Mouse (Mus musculus): ENCODE results near the gene Rab23. TPM values are rescaled to one million over a fixed set of nuclear protein-coding genes. Genes with fewer than 3 reads are reported as not detected.
"Not testable (repeated sequence)": the region's sequence is repeated elsewhere in the genome, so short reads cannot be mapped to it uniquely, and the experiment has no call there.

The Rab23 gene
- polyA plus RNA-seq, 2 experiments = 24.6 to 28.9 TPM

DNA sequence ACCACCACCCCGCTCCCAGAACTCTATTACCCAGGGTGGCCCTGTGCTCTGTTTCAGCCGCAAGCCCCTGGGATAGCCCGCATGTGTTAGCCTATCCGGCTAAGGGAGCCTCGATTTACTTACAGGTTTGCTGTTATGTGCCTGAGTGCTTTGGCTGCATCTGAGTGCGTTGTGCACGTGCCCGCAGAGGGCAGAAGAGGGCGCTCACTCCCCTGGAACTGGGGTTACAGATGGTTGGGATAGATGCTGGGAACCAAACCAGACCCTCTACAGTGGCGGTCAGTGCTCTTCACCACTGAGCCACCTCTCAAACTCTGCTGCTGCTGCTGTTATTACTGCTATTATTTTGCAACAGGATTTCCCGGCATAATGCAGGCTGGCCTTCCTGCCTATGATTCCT, 29.4 kb downstream of the Rab23 start:
- no peak for ATAC-seq (ENCODE audit: low FRiP score, low read depth)
- whole genome bisulfite sequencing = 95% methylated on average over 11 of the region's 11 CpGs
- Histone ChIP-seq H3K36me3 (ENCODE audit: control insufficient read depth, insufficient read depth, low read length) (peaks cover 32% of the 10 kb centered on the region), H3K27ac (replicated peaks; ENCODE audit: low read depth, low read length) (no peak overlapping the region), H3K4me3 (replicated peaks; ENCODE audit: low read length) (no peak overlapping the region), H3K4me1 (ENCODE audit: control insufficient read depth, insufficient read depth, low read length) (no peaks in the 10 kb centered on the region), H3K9ac (ENCODE audit: low read depth, low read length, severe bottlenecking) (no peak overlapping the region), H3K9me3 (ENCODE audit: control insufficient read depth, low read length) (no peaks in the 10 kb centered on the region), H3K4me2 (replicated peaks; ENCODE audit: low read depth, low read length, severe bottlenecking) (no peak overlapping the region), H3K27me3 (ENCODE audit: control insufficient read depth, insufficient read depth, low read length) (no peaks in the 10 kb centered on the region)
- no peak for DNase-seq (ENCODE audit: low spot score)
- no peak for TF ChIP-seq POLR2A (IDR thresholded peaks at IDR 0.05; ENCODE audit: borderline replicate concordance, extremely low read depth, insufficient read depth, insufficient read length)

DNA sequence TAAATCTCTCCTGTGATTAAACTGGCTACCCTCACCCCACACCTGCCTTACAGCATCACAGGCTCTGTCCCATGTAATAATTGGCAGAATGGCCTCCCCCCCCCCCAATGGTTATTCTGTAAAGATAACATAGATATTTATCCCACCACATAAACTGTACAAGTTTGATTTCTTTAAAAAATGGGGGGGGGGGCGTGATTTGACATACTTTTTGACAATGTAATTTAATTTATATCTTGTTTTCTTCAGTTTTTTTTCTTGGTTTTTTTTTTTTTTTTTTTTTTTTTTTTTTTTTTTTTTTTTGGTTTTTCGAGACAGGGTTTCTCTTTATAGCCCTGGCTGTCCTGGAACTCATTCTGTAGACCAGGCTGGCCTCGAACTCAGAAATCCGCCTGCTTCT, 30.0 kb downstream of the Rab23 start:
- not testable (repeated sequence) for H3K9ac ChIP-seq (ENCODE audit: low read depth, low read length, severe bottlenecking); ATAC-seq (ENCODE audit: low FRiP score, low read depth); H3K9me3 ChIP-seq (ENCODE audit: control insufficient read depth, low read length); H3K4me1 ChIP-seq (ENCODE audit: control insufficient read depth, insufficient read depth, low read length); H3K4me3 ChIP-seq (replicated peaks; ENCODE audit: low read length); H3K4me2 ChIP-seq (replicated peaks; ENCODE audit: low read depth, low read length, severe bottlenecking); H3K27me3 ChIP-seq (ENCODE audit: control insufficient read depth, insufficient read depth, low read length); DNase-seq (ENCODE audit: low spot score); H3K27ac ChIP-seq (replicated peaks; ENCODE audit: low read depth, low read length)
- 80% methylated on average over 4 of the region's 4 CpGs for WGBS
- peaks cover 28% of the 10 kb centered on the region for H3K36me3 ChIP-seq (ENCODE audit: control insufficient read depth, insufficient read depth, low read length)

DNA sequence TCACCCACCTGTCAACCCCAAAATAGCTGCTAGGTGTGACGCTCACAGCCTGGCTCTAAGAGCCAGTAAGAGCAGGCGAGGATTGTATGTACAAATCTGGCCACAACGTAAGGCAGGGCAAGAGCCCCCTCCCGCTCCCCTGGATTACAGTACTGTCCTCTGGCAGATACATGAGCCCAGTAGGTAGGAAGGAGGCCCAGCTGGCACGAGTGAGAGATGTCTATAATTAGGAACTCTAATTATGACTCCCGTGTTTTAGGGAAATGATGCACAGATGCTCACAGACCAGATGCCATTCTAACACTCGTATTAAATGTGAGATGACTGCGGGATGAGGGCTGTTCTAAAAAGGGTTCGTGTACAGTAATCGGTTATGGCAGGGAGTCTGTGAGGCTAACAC, 31.6 kb downstream of the Rab23 start:
- H3K4me1 ChIP-seq (ENCODE audit: control insufficient read depth, insufficient read depth, low read length) = 0 out of 2 replicates have a peak, but pooled peaks cover 5% of the 10 kb centered on the region
- DNase-seq (ENCODE audit: low spot score) (no peak), ATAC-seq (ENCODE audit: low FRiP score, low read depth) (peak; percentile 28; the same call in 1 of the 2 replicates)
- H3K27me3 ChIP-seq (ENCODE audit: control insufficient read depth, insufficient read depth, low read length) = no peaks in the 10 kb centered on the region
- 81% methylated on average over 10 of the region's 10 CpGs for WGBS
- no peak for TF ChIP-seq POLR2A (IDR thresholded peaks at IDR 0.05; ENCODE audit: borderline replicate concordance, extremely low read depth, insufficient read depth, insufficient read length)
- H3K9me3 ChIP-seq (ENCODE audit: control insufficient read depth, low read length) = no peaks in the 10 kb centered on the region
- H3K9ac ChIP-seq (ENCODE audit: low read depth, low read length, severe bottlenecking) = no peak overlapping the region
- no peak overlapping the region for H3K4me2 ChIP-seq (replicated peaks; ENCODE audit: low read depth, low read length, severe bottlenecking)
- H3K36me3 ChIP-seq (ENCODE audit: control insufficient read depth, insufficient read depth, low read length) = peaks cover 15% of the 10 kb centered on the region
- H3K4me3 ChIP-seq (replicated peaks; ENCODE audit: low read length) = no peak overlapping the region
- H3K27ac ChIP-seq (replicated peaks; ENCODE audit: low read depth, low read length) = no peak overlapping the region

DNA sequence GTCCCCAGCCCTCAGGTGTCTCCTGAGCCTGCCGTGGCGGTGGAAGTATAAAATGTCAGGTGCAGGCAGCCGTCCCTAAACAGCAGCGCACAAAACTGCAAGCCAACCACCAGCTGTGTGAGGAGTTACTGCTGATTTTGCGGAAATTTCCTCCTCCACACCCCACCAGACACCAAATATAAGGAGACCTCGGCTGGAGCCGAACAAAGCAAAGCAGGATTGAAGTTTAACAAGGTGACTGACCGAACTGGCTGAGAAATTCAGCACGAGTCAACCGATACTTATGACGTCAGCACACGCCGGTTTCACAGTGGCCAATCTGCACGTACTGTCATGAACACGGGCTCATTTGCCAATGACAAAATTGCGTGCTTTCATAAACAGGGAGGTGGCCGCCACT, 34.4 kb downstream of the Rab23 start:
- Histone ChIP-seq H3K4me3 (replicated peaks; ENCODE audit: low read length) (no peak overlapping the region), H3K9me3 (ENCODE audit: control insufficient read depth, low read length) (no peaks in the 10 kb centered on the region), H3K4me2 (replicated peaks; ENCODE audit: low read depth, low read length, severe bottlenecking) (no peak overlapping the region), H3K27me3 (ENCODE audit: control insufficient read depth, insufficient read depth, low read length) (no peaks in the 10 kb centered on the region), H3K27ac (replicated peaks; ENCODE audit: low read depth, low read length) (no peak overlapping the region), H3K9ac (ENCODE audit: low read depth, low read length, severe bottlenecking) (no peak overlapping the region), H3K36me3 (ENCODE audit: control insufficient read depth, insufficient read depth, low read length) (no peaks in the 10 kb centered on the region), H3K4me1 (ENCODE audit: control insufficient read depth, insufficient read depth, low read length) (peaks cover 12% of the 10 kb centered on the region; the same call in 1 of the 2 replicates)
- 68% methylated on average over 17 of the region's 17 CpGs for WGBS
- ATAC-seq (ENCODE audit: low FRiP score, low read depth) (no peak), DNase-seq (ENCODE audit: low spot score) (no peak)
- TF ChIP-seq POLR2A (IDR thresholded peaks at IDR 0.05; ENCODE audit: borderline replicate concordance, extremely low read depth, insufficient read depth, insufficient read length) = no peak

DNA sequence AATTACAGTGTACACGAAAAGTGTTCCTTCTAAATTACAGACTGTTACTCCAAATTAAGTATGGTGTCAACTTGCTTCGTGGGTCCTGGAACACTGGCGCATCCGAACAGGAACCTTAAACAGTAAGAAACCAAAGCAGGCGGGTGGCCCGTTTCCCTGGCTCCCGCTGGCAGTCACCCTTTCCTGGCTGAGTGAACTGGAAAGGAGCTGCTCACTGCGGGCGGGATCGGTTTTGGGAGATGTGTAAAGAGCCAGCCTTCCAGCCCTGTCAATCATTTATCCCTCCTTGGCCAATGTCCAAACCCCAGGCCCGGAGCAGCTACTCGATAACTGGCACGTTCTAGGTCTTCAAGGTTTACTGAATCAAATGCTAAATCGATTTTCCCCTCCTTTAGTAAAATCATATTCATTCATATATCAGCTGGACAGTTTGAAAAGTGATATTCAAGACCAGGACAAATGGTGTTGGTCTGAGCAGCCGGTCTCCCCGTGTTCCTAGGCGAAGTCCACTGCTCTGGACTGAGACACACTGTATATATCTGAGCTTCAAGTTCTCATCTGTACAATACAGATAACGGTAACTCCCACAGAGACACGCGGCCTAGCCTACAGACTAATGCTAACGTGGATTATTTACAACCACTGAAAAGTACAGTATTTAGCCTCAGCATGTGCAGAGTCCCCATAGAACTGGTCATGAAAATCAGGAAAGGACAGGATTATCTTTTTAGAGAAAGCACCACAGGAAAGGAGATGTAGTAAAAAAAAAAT, 35.5 kb downstream of the Rab23 start:
- no peak for ATAC-seq (ENCODE audit: low FRiP score, low read depth)
- no peaks in the 10 kb centered on the region for H3K9me3 ChIP-seq (ENCODE audit: control insufficient read depth, low read length)
- no peak for DNase-seq (ENCODE audit: low spot score)
- peaks cover 12% of the 10 kb centered on the region; the same call in 1 of the 2 replicates for H3K4me1 ChIP-seq (ENCODE audit: control insufficient read depth, insufficient read depth, low read length)
- no peak for TF ChIP-seq POLR2A (IDR thresholded peaks at IDR 0.05; ENCODE audit: borderline replicate concordance, extremely low read depth, insufficient read depth, insufficient read length)
- no peak overlapping the region for H3K4me3 ChIP-seq (replicated peaks; ENCODE audit: low read length)
- H3K36me3 ChIP-seq (ENCODE audit: control insufficient read depth, insufficient read depth, low read length) = no peaks in the 10 kb centered on the region
- H3K27me3 ChIP-seq (ENCODE audit: control insufficient read depth, insufficient read depth, low read length) = no peaks in the 10 kb centered on the region
- no peak overlapping the region for H3K4me2 ChIP-seq (replicated peaks; ENCODE audit: low read depth, low read length, severe bottlenecking)
- no peak overlapping the region for H3K9ac ChIP-seq (ENCODE audit: low read depth, low read length, severe bottlenecking)
- whole genome bisulfite sequencing = 86% methylated on average over 21 of the region's 21 CpGs
- H3K27ac ChIP-seq (replicated peaks; ENCODE audit: low read depth, low read length) = no peak overlapping the region

Measured in limb, embryonic 14.5 days (tissue).